Mouse (Mus musculus) liver, embryonic 12.5 days (tissue): ENCODE data around the gene Olfr883. TPM values are rescaled to one million over a fixed set of nuclear protein-coding genes. Genes with fewer than 3 reads are reported as not detected.

Experiments
- ATAC-seq: fragments of 200-750 bp; cut with Nextera tagmentation; 2 replicates; pipeline ENCODE4 v1.8.0; 2017; ENCODE audit warnings: moderate number of reproducible peaks, mild to moderate bottlenecking, moderate library complexity
- H3K27ac ChIP-seq: fragments of 300-500 bp; sonication (generic); 2 replicates; pipeline ENCODE4 v1.5.1; 2016; ENCODE audit warnings: mild to moderate bottlenecking
- H3K27me3 ChIP-seq: fragments of 300-500 bp; sonication (generic); replicated peaks from 2 replicates; pipeline ENCODE4 v1.6.1; 2016; ENCODE audit warnings: mild to moderate bottlenecking, moderate library complexity
- H3K36me3 ChIP-seq: fragments of 300-500 bp; sonication (generic); 2 replicates; pipeline ENCODE4 v1.6.1; 2016; ENCODE audit warnings: mild to moderate bottlenecking, moderate library complexity
- H3K4me1 ChIP-seq: fragments of 300-500 bp; sonication (generic); 2 replicates; pipeline ENCODE4 v1.6.1; 2016
- H3K4me2 ChIP-seq: fragments of 300-500 bp; sonication (generic); 2 replicates; pipeline ENCODE4 v1.6.1; 2016; ENCODE audit warnings: mild to moderate bottlenecking, moderate library complexity
- H3K4me3 ChIP-seq: fragments of 300-500 bp; sonication (generic); 2 replicates; pipeline ENCODE4 v1.5.1; 2016; ENCODE audit warnings: mild to moderate bottlenecking, moderate library complexity
- H3K9ac ChIP-seq: fragments of 300-500 bp; sonication (generic); 2 replicates; pipeline ENCODE4 v1.6.1; 2016; ENCODE audit warnings: mild to moderate bottlenecking, moderate library complexity
- H3K9me3 ChIP-seq: fragments of 300-500 bp; sonication (generic); replicated peaks from 2 replicates; pipeline ENCODE4 v1.6.1; 2016; ENCODE audit warnings: mild to moderate bottlenecking, moderate library complexity
- WGBS: fragments of 180-500 bp; shearing (Covaris S2); methylation state at CpG from one replicate; pipeline ENCODE4 v1.1.7; 2016; ENCODE audit not compliant: insufficient replicate concordance; 5-methylcytosine and 5-hydroxymethylcytosine counted together
- polyA plus RNA-seq: library from polyadenylated mRNA; unstranded; fragments of >200 nt; fragmentation: Nextera tagmentation; extraction: Ambion mirVana; gene quantifications from 2 replicates; pipeline ENCODE4 v1.2.1, GENCODE M21; 2016

Olfr883 gene
- not detected in 2 replicates for polyA plus RNA-seq

- H3K27me3 ChIP-seq: no peaks in the 10 kb centered on the region
- H3K9me3 ChIP-seq: no peaks in the 10 kb centered on the region
- H3K9ac ChIP-seq: no peak within 1 kb of the TSS
- ATAC-seq: no peak
- no peak within 1 kb of the TSS for H3K4me3 ChIP-seq
- WGBS: 49% methylated on average over 1 of the region's 1 CpGs
- H3K4me1 ChIP-seq: no peaks in the 10 kb centered on the region
- H3K27ac ChIP-seq: no peak within 1 kb of the TSS
- no peaks in the 10 kb centered on the region for H3K36me3 ChIP-seq
- no peak within 1 kb of the TSS for H3K4me2 ChIP-seq
These were observed at the start of gene Olfr883 for GRCm38 (mm10) chr9:38025508-38025907. Gene Olfr883 (plus strand): TSS chr9:38025808.

GRCm38 (mm10) chr9:37991525-37991924, 34.1 kb upstream of the Olfr883 start, which contains the start of gene Olfr881:
Gene Olfr881 (plus strand): TSS chr9:37991825.
- Histone ChIP-seq H3K27me3 (no peaks in the 10 kb centered on the region), H3K4me1 (no peaks in the 10 kb centered on the region), H3K4me3 (no peak within 1 kb of the TSS), H3K9me3 (no peaks in the 10 kb centered on the region), H3K4me2 (no peak within 1 kb of the TSS), H3K36me3 (no peaks in the 10 kb centered on the region), H3K9ac (no peak within 1 kb of the TSS), H3K27ac (no peak within 1 kb of the TSS)
- ATAC-seq: no peak

DNA sequence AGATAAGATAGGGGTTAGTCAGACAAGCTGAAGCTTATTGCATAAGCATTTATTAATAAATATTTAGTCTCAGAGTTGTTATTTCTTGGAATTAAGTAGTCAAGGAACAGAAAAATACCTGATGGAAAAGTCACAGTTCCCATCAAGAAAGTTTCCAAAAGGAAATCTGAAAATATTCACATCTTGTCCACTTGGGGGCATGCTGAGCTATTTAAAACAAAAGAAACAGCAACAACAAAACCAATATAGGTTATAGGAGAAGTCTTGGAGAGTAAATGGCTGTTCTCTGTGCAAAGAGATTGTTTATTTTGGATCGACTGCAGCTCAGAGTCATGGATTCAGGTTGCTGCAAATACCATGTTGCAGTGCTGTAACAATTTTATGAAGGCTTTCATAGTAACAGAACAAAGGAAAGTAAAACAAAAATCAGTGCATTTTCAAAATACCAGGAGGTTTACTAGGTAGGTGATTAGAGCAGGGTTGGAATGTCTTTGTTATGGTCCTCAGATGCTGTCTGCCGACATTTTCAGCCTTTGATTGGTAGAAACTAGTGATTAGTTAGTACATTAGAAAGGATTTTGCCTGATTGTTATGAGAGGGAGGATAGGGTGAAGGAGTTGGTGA, 26.9 kb upstream of the Olfr883 start:
- whole genome bisulfite sequencing: 20% methylated on average over 2 of the region's 2 CpGs
- ATAC-seq: no peak

DNA sequence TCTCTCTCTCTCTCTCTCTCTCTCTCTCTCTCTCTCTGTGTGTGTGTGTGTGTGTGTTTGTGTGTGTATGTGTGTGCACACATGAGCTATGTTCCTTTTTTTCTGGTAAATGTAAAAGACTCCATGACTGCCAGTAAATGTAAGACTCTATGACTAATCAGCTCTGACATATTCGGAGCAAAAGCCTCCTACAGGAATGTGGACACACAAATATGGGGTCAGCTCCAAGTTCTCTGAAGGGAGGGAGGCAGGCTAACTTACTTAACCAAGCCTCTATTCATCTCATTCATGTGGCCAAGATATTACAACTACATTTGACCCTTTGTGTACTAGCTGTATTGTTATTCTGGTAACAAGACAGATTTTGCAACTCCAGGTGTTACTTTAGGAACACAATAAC, 25.6 kb upstream of the Olfr883 start:
- no peak overlapping the region for H3K9ac ChIP-seq
- H3K9me3 ChIP-seq: no peaks in the 10 kb centered on the region
- ATAC-seq: no peak
- H3K27ac ChIP-seq: no peak overlapping the region
- no peaks in the 10 kb centered on the region for H3K36me3 ChIP-seq
- H3K4me1 ChIP-seq: no peaks in the 10 kb centered on the region
- WGBS: 27% methylated on average over 1 of the region's 1 CpGs
- H3K27me3 ChIP-seq: no peaks in the 10 kb centered on the region
- H3K4me2 ChIP-seq: no peak overlapping the region
- no peak overlapping the region for H3K4me3 ChIP-seq

More for the DNA sequence above, 26.9 kb upstream of the Olfr883 start:
- Histone ChIP-seq H3K27ac (no peak overlapping the region), H3K27me3 (no peaks in the 10 kb centered on the region), H3K4me1 (no peaks in the 10 kb centered on the region), H3K9me3 (no peaks in the 10 kb centered on the region), H3K36me3 (no peaks in the 10 kb centered on the region), H3K4me2 (no peak overlapping the region), H3K4me3 (no peak overlapping the region), H3K9ac (no peak overlapping the region)

DNA sequence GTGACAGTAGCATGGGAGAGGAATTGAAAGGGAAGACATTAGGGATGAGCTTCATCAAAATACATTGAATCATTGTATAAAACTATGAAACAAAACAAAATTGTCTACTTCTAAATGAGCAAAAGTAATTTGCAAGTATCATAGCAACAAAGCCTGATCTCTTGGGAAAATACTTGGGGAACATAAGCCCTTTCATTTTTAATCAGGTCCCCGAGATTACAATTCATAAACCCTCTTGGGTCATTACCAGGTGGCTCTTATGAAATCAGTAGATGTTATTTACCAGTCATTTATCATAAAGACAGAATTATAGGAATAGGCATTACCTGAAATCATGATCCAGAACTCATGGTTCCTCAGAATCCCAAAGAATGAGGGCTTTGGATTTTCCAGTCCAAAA, 20.6 kb downstream of the Olfr883 start, which contains the start of gene Olfr884:
TSS of gene Olfr884 (plus strand) at position 301 of the 400 bp plus-strand sequence.
- Histone ChIP-seq H3K27me3 (no peaks in the 10 kb centered on the region), H3K9me3 (no peaks in the 10 kb centered on the region), H3K4me3 (no peak within 1 kb of the TSS), H3K4me2 (no peak within 1 kb of the TSS), H3K4me1 (no peaks in the 10 kb centered on the region), H3K9ac (no peak within 1 kb of the TSS), H3K36me3 (no peaks in the 10 kb centered on the region), H3K27ac (no peak within 1 kb of the TSS)
- ATAC-seq: no peak
- WGBS: 40% methylated on average over 1 of the region's 1 CpGs

DNA sequence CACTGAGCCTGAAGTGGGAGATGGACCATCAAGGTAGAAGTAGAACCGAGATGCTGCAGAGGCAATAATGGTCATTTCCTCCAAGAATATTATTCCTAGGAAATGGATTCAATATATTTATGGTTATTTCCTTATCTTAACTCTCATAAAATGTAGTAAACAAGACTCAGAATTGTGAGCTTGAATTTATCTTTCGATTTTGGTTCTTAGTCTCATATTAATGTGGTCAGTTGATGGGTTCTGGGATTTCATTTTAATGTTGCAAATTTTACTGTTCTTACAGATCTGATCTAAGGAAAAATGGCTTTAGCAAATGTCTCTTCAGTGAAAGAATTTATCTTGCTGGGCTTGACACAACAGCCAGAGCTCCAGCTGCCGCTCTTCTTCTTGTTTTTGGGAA, 35.4 kb downstream of the Olfr883 start, which contains the start of gene Olfr885:
TSS of gene Olfr885 (plus strand) at position 301 of the 400 bp plus-strand sequence.
- Histone ChIP-seq H3K9ac (no peak within 1 kb of the TSS), H3K27me3 (no peaks in the 10 kb centered on the region), H3K36me3 (no peaks in the 10 kb centered on the region), H3K4me2 (no peak within 1 kb of the TSS), H3K9me3 (no peaks in the 10 kb centered on the region), H3K27ac (no peak within 1 kb of the TSS), H3K4me1 (no peaks in the 10 kb centered on the region), H3K4me3 (no peak within 1 kb of the TSS)
- ATAC-seq: no peak
- 66% methylated on average over 3 of the region's 3 CpGs for WGBS

Other genes starting within 250 kb of the Olfr883 start
- gene Olfr876, start 222.8 kb upstream of the Olfr883 start, polyA plus RNA-seq: not detected in 2 replicates
- gene Olfr877, start 171.5 kb upstream of the Olfr883 start, polyA plus RNA-seq: not detected in 2 replicates
- gene Olfr145, start 129.1 kb upstream of the Olfr883 start, polyA plus RNA-seq: not detected in 2 replicates
- not detected in 2 replicates for gene Olfr878, start 108.0 kb upstream of the Olfr883 start, polyA plus RNA-seq
- gene Olfr881, start 34.0 kb upstream of the Olfr883 start, polyA plus RNA-seq: not detected in 2 replicates
- gene Olfr884, start 20.7 kb downstream of the Olfr883 start, polyA plus RNA-seq: not detected in 2 replicates
- not detected in 2 replicates for gene Olfr885, start 35.5 kb downstream of the Olfr883 start, polyA plus RNA-seq
- not detected in 2 replicates for gene Olfr887, start 58.3 kb downstream of the Olfr883 start, polyA plus RNA-seq
- gene Olfr888, start 82.3 kb downstream of the Olfr883 start, polyA plus RNA-seq: not detected in 2 replicates
- 0.25 and 0.32 TPM in 2 replicates for gene Olfr889, start 89.4 kb downstream of the Olfr883 start, polyA plus RNA-seq
- gene Olfr890, start 116.7 kb downstream of the Olfr883 start, polyA plus RNA-seq: not detected in 2 replicates
- gene Olfr891, start 155.0 kb downstream of the Olfr883 start, polyA plus RNA-seq: not detected in 2 replicates
- gene Olfr893, start 182.6 kb downstream of the Olfr883 start, polyA plus RNA-seq: not detected in 2 replicates
- not detected in 2 replicates for gene Olfr894, start 192.2 kb downstream of the Olfr883 start, polyA plus RNA-seq
- gene Olfr143, start 227.0 kb downstream of the Olfr883 start, polyA plus RNA-seq: not detected in 2 replicates
- gene Olfr895, start 242.0 kb downstream of the Olfr883 start, polyA plus RNA-seq: not detected in 2 replicates